Mouse (Mus musculus): ENCODE measurements around the gene Ppp2r5b. TPM values are rescaled to one million over a fixed set of nuclear protein-coding genes. Genes with fewer than 3 reads are reported as not detected.

Ppp2r5b gene
- polyA plus RNA-seq, 1 experiment from 2014 or later = 27.6 TPM

GRCm38 (mm10) chr19:6243226-6243625 is 7.6 kb upstream of the Ppp2r5b start:
- Histone ChIP-seq H3K9ac (peak overlapping the region; percentile 82; the same call in 1 of the 2 replicates), H3K27me3 (no peaks in the 10 kb centered on the region), H3K9me3 (replicated peaks) (no peaks in the 10 kb centered on the region), H3K36me3 (peaks cover 42% of the 10 kb centered on the region), H3K4me2 (0 out of 2 replicates have a peak overlapping the region, but pooled peaks have one; percentile 92), H3K4me3 (replicated peaks) (peak overlapping the region; percentile 79; the same call in 1 of the 2 replicates), H3K4me1 (peaks cover 16% of the 10 kb centered on the region), H3K27ac (no peak overlapping the region)
- WGBS = 88% methylated on average over 5 of the region's 5 CpGs
- ATAC-seq (replicated peaks; ENCODE audit: low FRiP score) = no peak

GRCm38 (mm10) chr19:6242281-6242680 is 6.6 kb upstream of the Ppp2r5b start:
- peaks cover 32% of the 10 kb centered on the region for H3K36me3 ChIP-seq
- H3K9me3 ChIP-seq (replicated peaks) = no peaks in the 10 kb centered on the region
- peak overlapping the region; percentile 79 for H3K27ac ChIP-seq
- peak overlapping the region; percentile 82 for H3K9ac ChIP-seq
- peak; percentile 15; the same call in 1 of the 2 replicates for ATAC-seq (replicated peaks; ENCODE audit: low FRiP score)
- H3K27me3 ChIP-seq = no peaks in the 10 kb centered on the region
- H3K4me1 ChIP-seq = peaks cover 16% of the 10 kb centered on the region
- peak overlapping the region; percentile 79 for H3K4me3 ChIP-seq (replicated peaks)
- 2% methylated on average over 4 of the region's 4 CpGs for WGBS
- H3K4me2 ChIP-seq = peak overlapping the region; percentile 92

- Histone ChIP-seq H3K4me1 (peaks cover 18% of the 10 kb centered on the region), H3K27me3 (no peaks in the 10 kb centered on the region), H3K36me3 (peaks cover 25% of the 10 kb centered on the region), H3K9me3 (replicated peaks) (no peaks in the 10 kb centered on the region), H3K4me3 (replicated peaks) (peak within 1 kb of the TSS; percentile 79), H3K27ac (peak within 1 kb of the TSS; percentile 79), H3K4me2 (peak within 1 kb of the TSS; percentile 92), H3K9ac (peak within 1 kb of the TSS; percentile 82)
- under 1% methylated on average over 55 of the region's 55 CpGs for WGBS
- peak; percentile 93 for ATAC-seq (replicated peaks; ENCODE audit: low FRiP score)
Observed at GRCm38 (mm10) chr19:6241274-6242107, 5.8 kb upstream of the Ppp2r5b start, which contains the start of gene Atg2a. Gene Atg2a (plus strand): TSS chr19:6241668.

- peak overlapping the region; percentile 92 for H3K4me2 ChIP-seq
- WGBS = 35% methylated on average over 5 of the region's 5 CpGs
- H3K36me3 ChIP-seq = peaks cover 17% of the 10 kb centered on the region
- no peaks in the 10 kb centered on the region for H3K27me3 ChIP-seq
- H3K9ac ChIP-seq = no peak overlapping the region
- H3K9me3 ChIP-seq (replicated peaks) = no peaks in the 10 kb centered on the region
- peak overlapping the region; percentile 79 for H3K4me3 ChIP-seq (replicated peaks)
- H3K27ac ChIP-seq = peak overlapping the region; percentile 72
- no peak for ATAC-seq (replicated peaks; ENCODE audit: low FRiP score)
- peaks cover 22% of the 10 kb centered on the region for H3K4me1 ChIP-seq
Observed at GRCm38 (mm10) chr19:6240725-6241124, 5.1 kb upstream of the Ppp2r5b start.

- Histone ChIP-seq H3K4me1 (peaks cover 25% of the 10 kb centered on the region), H3K9me3 (replicated peaks) (no peaks in the 10 kb centered on the region), H3K27me3 (no peaks in the 10 kb centered on the region), H3K9ac (no peak overlapping the region), H3K4me2 (no peak overlapping the region), H3K4me3 (replicated peaks) (no peak overlapping the region), H3K27ac (no peak overlapping the region), H3K36me3 (peaks cover 11% of the 10 kb centered on the region)
- 39% methylated on average over 1 of the region's 1 CpGs for WGBS
- no peak for ATAC-seq (replicated peaks; ENCODE audit: low FRiP score)
Observed at GRCm38 (mm10) chr19:6240136-6240535, 4.5 kb upstream of the Ppp2r5b start.

GRCm38 (mm10) chr19:6238740-6239139 is 3.1 kb upstream of the Ppp2r5b start:
- no peak overlapping the region for H3K9ac ChIP-seq
- no peaks in the 10 kb centered on the region for H3K36me3 ChIP-seq
- H3K27ac ChIP-seq = no peak overlapping the region
- H3K27me3 ChIP-seq = no peaks in the 10 kb centered on the region
- no peaks in the 10 kb centered on the region for H3K9me3 ChIP-seq (replicated peaks)
- H3K4me2 ChIP-seq = no peak overlapping the region
- peaks cover 39% of the 10 kb centered on the region for H3K4me1 ChIP-seq
- no peak for ATAC-seq (replicated peaks; ENCODE audit: low FRiP score)
- no peak overlapping the region for H3K4me3 ChIP-seq (replicated peaks)

GRCm38 (mm10) chr19:6236842-6237241 is 1.2 kb upstream of the Ppp2r5b start:
- H3K9ac ChIP-seq = no peak overlapping the region
- H3K4me3 ChIP-seq (replicated peaks) = no peak overlapping the region
- H3K4me2 ChIP-seq = no peak overlapping the region
- H3K27ac ChIP-seq = no peak overlapping the region
- H3K27me3 ChIP-seq = no peaks in the 10 kb centered on the region
- WGBS = 75% methylated on average over 7 of the region's 7 CpGs
- no peaks in the 10 kb centered on the region for H3K9me3 ChIP-seq (replicated peaks)
- no peak for ATAC-seq (replicated peaks; ENCODE audit: low FRiP score)
- H3K4me1 ChIP-seq = peaks cover 31% of the 10 kb centered on the region
- H3K36me3 ChIP-seq = peaks cover 10% of the 10 kb centered on the region

GRCm38 (mm10) chr19:6236053-6236441 is 375 bp upstream of the Ppp2r5b start:
- Histone ChIP-seq H3K4me3 (replicated peaks) (peak overlapping the region; percentile 73), H3K9ac (peak overlapping the region; percentile 70), H3K27me3 (no peaks in the 10 kb centered on the region), H3K36me3 (peaks cover 16% of the 10 kb centered on the region), H3K27ac (peak overlapping the region; percentile 97), H3K4me2 (peak overlapping the region; percentile 83), H3K4me1 (peaks cover 31% of the 10 kb centered on the region), H3K9me3 (replicated peaks) (no peaks in the 10 kb centered on the region)
- peak; percentile 88 for ATAC-seq (replicated peaks; ENCODE audit: low FRiP score)
- under 1% methylated on average over 9 of the region's 9 CpGs for WGBS

GRCm38 (mm10) chr19:6234337-6235083 is 1.2 kb downstream of the Ppp2r5b start:
- 60% methylated on average over 11 of the region's 11 CpGs for WGBS
- peaks cover 31% of the 10 kb centered on the region for H3K4me1 ChIP-seq

GRCm38 (mm10) chr19:6233647-6234046 is 2.0 kb downstream of the Ppp2r5b start:
- 56% methylated on average over 16 of the region's 16 CpGs for WGBS

More at GRCm38 (mm10) chr19:6234337-6235083, 1.2 kb downstream of the Ppp2r5b start:
- Histone ChIP-seq H3K27ac (peak overlapping the region; percentile 97), H3K9ac (peak overlapping the region; percentile 70; the same call in 1 of the 2 replicates), H3K4me2 (peak overlapping the region; percentile 83), H3K36me3 (peaks cover 28% of the 10 kb centered on the region), H3K9me3 (replicated peaks) (no peaks in the 10 kb centered on the region), H3K27me3 (no peaks in the 10 kb centered on the region), H3K4me3 (replicated peaks) (peak overlapping the region; percentile 73)
- ATAC-seq (replicated peaks; ENCODE audit: low FRiP score) = no peak

GRCm38 (mm10) chr19:6231036-6231435 is 4.6 kb downstream of the Ppp2r5b start:
- ATAC-seq (replicated peaks; ENCODE audit: low FRiP score) = no peak
- 91% methylated on average over 2 of the region's 2 CpGs for WGBS

More at GRCm38 (mm10) chr19:6233647-6234046, 2.0 kb downstream of the Ppp2r5b start:
- H3K27me3 ChIP-seq = no peaks in the 10 kb centered on the region
- H3K36me3 ChIP-seq = peaks cover 37% of the 10 kb centered on the region
- no peak overlapping the region for H3K4me3 ChIP-seq (replicated peaks)
- peak overlapping the region; percentile 54 for H3K27ac ChIP-seq
- H3K4me1 ChIP-seq = peaks cover 31% of the 10 kb centered on the region
- H3K9ac ChIP-seq = no peak overlapping the region
- peak overlapping the region; percentile 83 for H3K4me2 ChIP-seq
- ATAC-seq (replicated peaks; ENCODE audit: low FRiP score) = peak; percentile 7; the same call in 1 of the 2 replicates
- H3K9me3 ChIP-seq (replicated peaks) = no peaks in the 10 kb centered on the region

GRCm38 (mm10) chr19:6230411-6230810 is 5.3 kb downstream of the Ppp2r5b start:
- Histone ChIP-seq H3K27me3 (no peaks in the 10 kb centered on the region), H3K4me2 (no peak overlapping the region), H3K9ac (no peak overlapping the region), H3K4me3 (replicated peaks) (no peak overlapping the region), H3K4me1 (peaks cover 33% of the 10 kb centered on the region), H3K36me3 (peaks cover 47% of the 10 kb centered on the region), H3K9me3 (replicated peaks) (no peaks in the 10 kb centered on the region), H3K27ac (no peak overlapping the region)
- ATAC-seq (replicated peaks; ENCODE audit: low FRiP score) = no peak
- WGBS = 84% methylated on average over 4 of the region's 4 CpGs

More at GRCm38 (mm10) chr19:6231036-6231435, 4.6 kb downstream of the Ppp2r5b start:
- Histone ChIP-seq H3K27me3 (no peaks in the 10 kb centered on the region), H3K36me3 (peaks cover 47% of the 10 kb centered on the region), H3K9me3 (replicated peaks) (no peaks in the 10 kb centered on the region), H3K4me2 (no peak overlapping the region), H3K9ac (no peak overlapping the region), H3K4me3 (replicated peaks) (no peak overlapping the region), H3K27ac (no peak overlapping the region), H3K4me1 (peaks cover 32% of the 10 kb centered on the region)
